Mouse (Mus musculus) limb, embryonic 13.5 days (tissue): ENCODE data around the gene Olfm1. TPM values are rescaled to one million over a fixed set of nuclear protein-coding genes. Genes with fewer than 3 reads are reported as not detected.

ENCODE experiments used
- ATAC-seq: fragments of 200-750 bp; cut with Nextera tagmentation; 2 replicates; pipeline ENCODE4 v1.8.0; 2017; ENCODE audit warnings: low read depth, moderate number of reproducible peaks, moderate TSS enrichment; ENCODE audit not compliant: low FRiP score
- H3K27ac ChIP-seq: fragments of 300-500 bp; sonication (generic); 2 replicates; pipeline ENCODE4 v1.5.1; 2015; ENCODE audit warnings: inconsistent platforms, mild to moderate bottlenecking, moderate library complexity
- H3K27me3 ChIP-seq: fragments of 300-500 bp; sonication (generic); 2 replicates; pipeline ENCODE4 v1.6.1; 2015; ENCODE audit warnings: mild to moderate bottlenecking, inconsistent platforms
- H3K36me3 ChIP-seq: fragments of 300-500 bp; sonication (generic); 2 replicates; pipeline ENCODE4 v1.6.1; 2015; ENCODE audit warnings: inconsistent platforms, mild to moderate bottlenecking, moderate library complexity
- H3K4me1 ChIP-seq: fragments of 300-500 bp; sonication (generic); 2 replicates; pipeline ENCODE4 v1.6.1; 2015; ENCODE audit warnings: inconsistent platforms
- H3K4me2 ChIP-seq: fragments of 300-500 bp; sonication (generic); replicated peaks from 2 replicates; pipeline ENCODE4 v1.6.1; 2015; ENCODE audit warnings: inconsistent platforms, mild to moderate bottlenecking, moderate library complexity
- H3K4me3 ChIP-seq: fragments of 300-500 bp; sonication (generic); 2 replicates; pipeline ENCODE4 v1.5.1; 2015; ENCODE audit warnings: moderate library complexity, mild to moderate bottlenecking, inconsistent platforms
- H3K9ac ChIP-seq: fragments of 300-500 bp; sonication (generic); 2 replicates; pipeline ENCODE4 v1.6.1; 2015; ENCODE audit warnings: mild to moderate bottlenecking, inconsistent platforms
- H3K9me3 ChIP-seq: fragments of 300-500 bp; sonication (generic); 2 replicates; pipeline ENCODE4 v1.6.1; 2016; ENCODE audit warnings: inconsistent platforms
- WGBS: fragments of 180-500 bp; shearing (Covaris S2); methylation state at CpG from one replicate; pipeline ENCODE4 v1.1.7; 2015; 5-methylcytosine and 5-hydroxymethylcytosine counted together
- polyA plus RNA-seq: library from polyadenylated mRNA; unstranded; fragments of >200 nt; fragmentation: Nextera tagmentation; extraction: Ambion mirVana; gene quantifications from 2 replicates; pipeline ENCODE4 v1.2.1, GENCODE M21; 2015

Olfm1 gene
- polyA plus RNA-seq, 1 experiment from 2014 or later = 16.9 TPM

DNA sequence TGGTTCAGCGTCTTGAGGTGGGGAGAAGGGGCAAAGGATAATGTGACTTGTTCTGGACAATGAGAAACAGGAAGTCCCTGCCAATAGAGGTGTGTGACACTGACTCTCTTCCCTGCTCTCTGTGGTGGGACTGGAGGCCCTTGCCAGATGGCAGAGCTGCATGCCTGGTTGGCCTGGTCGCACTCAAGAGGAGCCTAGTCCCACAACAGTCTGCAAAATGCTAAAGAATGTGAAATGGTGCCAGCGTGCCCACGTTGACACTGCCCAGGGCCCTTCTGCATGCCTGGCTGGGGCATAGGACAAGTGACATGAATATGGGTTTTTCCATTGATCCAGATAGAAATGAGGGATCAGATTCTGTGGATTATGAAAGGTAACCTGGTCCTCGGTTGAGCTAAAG lies 81.2 kb downstream of the Olfm1 start:
- H3K4me3 ChIP-seq = no peak overlapping the region
- no peak overlapping the region for H3K9ac ChIP-seq
- no peak overlapping the region for H3K27ac ChIP-seq
- H3K9me3 ChIP-seq = no peaks in the 10 kb centered on the region
- WGBS = 80% methylated on average over 5 of the region's 5 CpGs
- H3K4me2 ChIP-seq = no peak overlapping the region
- H3K4me1 ChIP-seq = peaks cover 20% of the 10 kb centered on the region
- H3K27me3 ChIP-seq = no peaks in the 10 kb centered on the region
- no peak for ATAC-seq
- no peaks in the 10 kb centered on the region for H3K36me3 ChIP-seq

DNA sequence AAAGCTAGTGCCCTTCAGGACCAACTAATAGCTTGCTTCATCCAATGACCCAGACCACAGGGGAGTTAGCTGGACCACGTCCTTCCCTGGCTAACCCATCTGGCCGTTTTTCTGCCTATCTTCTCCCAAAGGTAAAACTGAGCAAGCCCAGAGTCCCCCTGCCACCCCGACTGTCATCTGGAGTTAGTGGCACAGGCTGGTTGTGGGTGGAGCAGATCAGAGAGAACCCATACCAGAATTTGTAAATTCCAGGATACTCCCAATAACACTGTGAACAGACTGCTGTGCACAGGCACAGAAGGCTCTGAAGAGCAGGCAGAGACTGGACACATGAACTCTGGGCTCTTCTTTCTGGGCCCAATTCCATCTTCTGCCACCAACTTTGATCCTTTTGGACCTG lies 82.6 kb downstream of the Olfm1 start:
- ATAC-seq = no peak
- Histone ChIP-seq H3K27ac (no peak overlapping the region), H3K4me1 (peaks cover 15% of the 10 kb centered on the region), H3K27me3 (no peaks in the 10 kb centered on the region), H3K36me3 (no peaks in the 10 kb centered on the region), H3K4me2 (no peak overlapping the region), H3K9ac (no peak overlapping the region), H3K9me3 (no peaks in the 10 kb centered on the region), H3K4me3 (no peak overlapping the region)
- WGBS = 77% methylated on average over 3 of the region's 3 CpGs

DNA sequence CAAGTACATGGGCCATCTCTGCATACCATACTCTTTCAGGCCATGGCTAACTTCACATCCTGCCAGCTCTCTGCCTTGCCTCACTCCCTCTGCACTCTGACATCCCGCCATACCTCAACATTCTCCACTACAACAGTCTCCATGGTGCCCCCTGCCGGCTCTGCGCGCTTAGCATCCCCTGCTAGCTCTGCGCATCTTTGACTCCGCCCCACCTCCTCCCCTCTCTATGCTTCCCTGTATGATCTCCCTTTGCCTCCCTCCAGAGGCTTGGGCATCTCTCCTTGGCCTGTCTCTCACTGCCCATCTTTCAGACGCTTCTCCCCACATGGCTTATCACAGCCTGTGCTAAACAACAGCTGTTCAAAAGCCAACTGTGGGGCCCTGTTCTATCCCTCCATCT lies 85.4 kb downstream of the Olfm1 start:
- no peaks in the 10 kb centered on the region for H3K36me3 ChIP-seq
- H3K27me3 ChIP-seq = no peaks in the 10 kb centered on the region
- H3K4me2 ChIP-seq = no peak overlapping the region
- peaks cover 10% of the 10 kb centered on the region; the same call in 1 of the 2 replicates for H3K4me1 ChIP-seq
- ATAC-seq = peak; percentile 44; the same call in 1 of the 2 replicates
- no peak overlapping the region for H3K27ac ChIP-seq
- 11% methylated on average over 7 of the region's 7 CpGs for WGBS
- no peak overlapping the region for H3K9ac ChIP-seq
- H3K4me3 ChIP-seq = no peak overlapping the region
- H3K9me3 ChIP-seq = no peaks in the 10 kb centered on the region

DNA sequence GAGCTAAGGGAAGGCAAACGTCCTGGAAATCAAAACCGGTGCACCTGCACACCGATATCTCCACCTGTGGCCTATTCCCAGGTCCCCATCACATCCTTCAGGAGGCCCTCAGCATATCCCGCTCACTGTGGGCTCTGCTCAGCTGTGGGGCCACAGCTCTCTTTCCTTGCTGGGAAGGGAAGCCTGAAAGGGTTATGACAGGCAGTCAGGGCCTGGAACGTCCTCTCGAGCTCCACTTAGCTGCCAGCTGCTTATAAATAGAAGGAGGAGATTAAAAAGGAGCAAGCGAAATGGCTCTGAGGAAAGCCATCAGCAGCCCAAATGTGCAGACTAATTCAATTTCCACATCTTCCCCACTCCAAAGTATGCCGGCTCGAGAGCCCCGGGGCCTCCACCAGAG lies 86.1 kb downstream of the Olfm1 start:
- WGBS = 65% methylated on average over 10 of the region's 10 CpGs

More for the DNA sequence above, 86.1 kb downstream of the Olfm1 start:
- ATAC-seq = no peak
- Histone ChIP-seq H3K4me2 (no peak overlapping the region), H3K27me3 (no peaks in the 10 kb centered on the region), H3K4me1 (peaks cover 10% of the 10 kb centered on the region; the same call in 1 of the 2 replicates), H3K9ac (no peak overlapping the region), H3K4me3 (no peak overlapping the region), H3K9me3 (no peaks in the 10 kb centered on the region), H3K36me3 (no peaks in the 10 kb centered on the region), H3K27ac (no peak overlapping the region)

Other genes with a start within 250 kb of the Olfm1 start
- gene Fcnb, start 108.1 kb upstream of the Olfm1 start, polyA plus RNA-seq = not detected in 2 replicates